Mouse (Mus musculus): ENCODE measurements around the gene Prkag2. TPM values are rescaled to one million over a fixed set of nuclear protein-coding genes. Genes with fewer than 3 reads are reported as not detected.

The Prkag2 gene
- polyA plus RNA-seq, 1 experiment from 2014 or later, result 4.8 TPM

GRCm38 (mm10) chr5:25114110-25114509, 13.7 kb upstream of the Prkag2 start:
- no peaks in the 10 kb centered on the region for H3K36me3 ChIP-seq (ENCODE audit: control insufficient read depth, insufficient read depth)
- H3K9me3 ChIP-seq (replicated peaks; ENCODE audit: control insufficient read depth, low read length), result no peaks in the 10 kb centered on the region
- no peaks in the 10 kb centered on the region for H3K27me3 ChIP-seq (ENCODE audit: control insufficient read depth, insufficient read depth, low read depth, low read length)
- no peak overlapping the region for H3K9ac ChIP-seq (ENCODE audit: low read depth, low read length)
- ATAC-seq (ENCODE audit: low read depth), result no peak
- no peak overlapping the region for H3K27ac ChIP-seq (ENCODE audit: low read length)
- H3K4me1 ChIP-seq (ENCODE audit: control insufficient read depth, low read depth, low read length), result no peaks in the 10 kb centered on the region; the same call in 1 of the 2 replicates
- H3K4me3 ChIP-seq (ENCODE audit: low read depth, low read length), result no peak overlapping the region
- no peak overlapping the region for H3K4me2 ChIP-seq (ENCODE audit: low read depth, low read length)

- no peaks in the 10 kb centered on the region for H3K36me3 ChIP-seq (ENCODE audit: control insufficient read depth, insufficient read depth)
- H3K9ac ChIP-seq (ENCODE audit: low read depth, low read length), result no peak overlapping the region
- no peaks in the 10 kb centered on the region for H3K27me3 ChIP-seq (ENCODE audit: control insufficient read depth, insufficient read depth, low read depth, low read length)
- H3K4me3 ChIP-seq (ENCODE audit: low read depth, low read length), result no peak overlapping the region
- H3K4me1 ChIP-seq (ENCODE audit: control insufficient read depth, low read depth, low read length), result no peaks in the 10 kb centered on the region; the same call in 1 of the 2 replicates
- ATAC-seq (ENCODE audit: low read depth), result peak; percentile 51; the same call in 1 of the 2 replicates
- H3K27ac ChIP-seq (ENCODE audit: low read length), result no peak overlapping the region
- WGBS (ENCODE audit: insufficient replicate concordance), result 48% methylated on average over 3 of the region's 3 CpGs
- no peak overlapping the region for H3K4me2 ChIP-seq (ENCODE audit: low read depth, low read length)
- H3K9me3 ChIP-seq (replicated peaks; ENCODE audit: control insufficient read depth, low read length), result no peaks in the 10 kb centered on the region
Measured at GRCm38 (mm10) chr5:25110314-25110713, 9.9 kb upstream of the Prkag2 start.

- Histone ChIP-seq H3K9me3 (replicated peaks; ENCODE audit: control insufficient read depth, low read length) (no peaks in the 10 kb centered on the region), H3K27ac (ENCODE audit: low read length) (no peak overlapping the region), H3K4me1 (ENCODE audit: control insufficient read depth, low read depth, low read length) (peaks cover 6% of the 10 kb centered on the region), H3K9ac (ENCODE audit: low read depth, low read length) (no peak overlapping the region), H3K27me3 (ENCODE audit: control insufficient read depth, insufficient read depth, low read depth, low read length) (peaks cover 3% of the 10 kb centered on the region; the same call in 1 of the 2 replicates), H3K4me3 (ENCODE audit: low read depth, low read length) (no peak overlapping the region), H3K4me2 (ENCODE audit: low read depth, low read length) (no peak overlapping the region), H3K36me3 (ENCODE audit: control insufficient read depth, insufficient read depth) (no peaks in the 10 kb centered on the region)
- ATAC-seq (ENCODE audit: low read depth), result no peak
Measured at GRCm38 (mm10) chr5:25105748-25106147, 5.3 kb upstream of the Prkag2 start.

GRCm38 (mm10) chr5:25101126-25101523, 683 bp upstream of the Prkag2 start:
- H3K4me3 ChIP-seq (ENCODE audit: low read depth, low read length), result peak overlapping the region; percentile 64
- peak overlapping the region; percentile 78 for H3K27ac ChIP-seq (ENCODE audit: low read length)
- H3K9ac ChIP-seq (ENCODE audit: low read depth, low read length), result peak overlapping the region; percentile 59
- peak; percentile 59 for ATAC-seq (ENCODE audit: low read depth)
- WGBS (ENCODE audit: insufficient replicate concordance), result under 1% methylated on average over 25 of the region's 25 CpGs
- peak overlapping the region; percentile 70 for H3K4me2 ChIP-seq (ENCODE audit: low read depth, low read length)
- peaks cover 22% of the 10 kb centered on the region for H3K27me3 ChIP-seq (ENCODE audit: control insufficient read depth, insufficient read depth, low read depth, low read length)
- no peaks in the 10 kb centered on the region for H3K9me3 ChIP-seq (replicated peaks; ENCODE audit: control insufficient read depth, low read length)
- H3K4me1 ChIP-seq (ENCODE audit: control insufficient read depth, low read depth, low read length), result peaks cover 6% of the 10 kb centered on the region
- no peaks in the 10 kb centered on the region for H3K36me3 ChIP-seq (ENCODE audit: control insufficient read depth, insufficient read depth)

- WGBS (ENCODE audit: insufficient replicate concordance), result under 1% methylated on average over 26 of the region's 26 CpGs
- ATAC-seq (ENCODE audit: low read depth), result no peak
- Histone ChIP-seq H3K27ac (ENCODE audit: low read length) (peak overlapping the region; percentile 78), H3K36me3 (ENCODE audit: control insufficient read depth, insufficient read depth) (no peaks in the 10 kb centered on the region), H3K27me3 (ENCODE audit: control insufficient read depth, insufficient read depth, low read depth, low read length) (peaks cover 22% of the 10 kb centered on the region), H3K9ac (ENCODE audit: low read depth, low read length) (peak overlapping the region; percentile 59), H3K4me3 (ENCODE audit: low read depth, low read length) (peak overlapping the region; percentile 64), H3K9me3 (replicated peaks; ENCODE audit: control insufficient read depth, low read length) (no peaks in the 10 kb centered on the region), H3K4me2 (ENCODE audit: low read depth, low read length) (peak overlapping the region; percentile 70), H3K4me1 (ENCODE audit: control insufficient read depth, low read depth, low read length) (peaks cover 6% of the 10 kb centered on the region)
Measured at GRCm38 (mm10) chr5:25100157-25100515, 306 bp downstream of the Prkag2 start.

- Histone ChIP-seq H3K36me3 (ENCODE audit: control insufficient read depth, insufficient read depth) (no peaks in the 10 kb centered on the region), H3K4me1 (ENCODE audit: control insufficient read depth, low read depth, low read length) (peaks cover 6% of the 10 kb centered on the region), H3K9ac (ENCODE audit: low read depth, low read length) (peak overlapping the region; percentile 59), H3K4me2 (ENCODE audit: low read depth, low read length) (peak overlapping the region; percentile 70), H3K9me3 (replicated peaks; ENCODE audit: control insufficient read depth, low read length) (no peaks in the 10 kb centered on the region), H3K27ac (ENCODE audit: low read length) (peak overlapping the region; percentile 78), H3K27me3 (ENCODE audit: control insufficient read depth, insufficient read depth, low read depth, low read length) (peaks cover 22% of the 10 kb centered on the region), H3K4me3 (ENCODE audit: low read depth, low read length) (peak overlapping the region; percentile 64)
- ATAC-seq (ENCODE audit: low read depth), result peak; percentile 8; the same call in 1 of the 2 replicates
- 1% methylated on average over 45 of the region's 45 CpGs for WGBS (ENCODE audit: insufficient replicate concordance)
Measured at GRCm38 (mm10) chr5:25099367-25100156, 880 bp downstream of the Prkag2 start.

GRCm38 (mm10) chr5:25097891-25098290, 2.6 kb downstream of the Prkag2 start:
- no peak for ATAC-seq (ENCODE audit: low read depth)
- H3K9me3 ChIP-seq (replicated peaks; ENCODE audit: control insufficient read depth, low read length), result no peaks in the 10 kb centered on the region
- no peak overlapping the region for H3K4me3 ChIP-seq (ENCODE audit: low read depth, low read length)
- peaks cover 6% of the 10 kb centered on the region for H3K4me1 ChIP-seq (ENCODE audit: control insufficient read depth, low read depth, low read length)
- H3K27me3 ChIP-seq (ENCODE audit: control insufficient read depth, insufficient read depth, low read depth, low read length), result peaks cover 22% of the 10 kb centered on the region
- H3K9ac ChIP-seq (ENCODE audit: low read depth, low read length), result no peak overlapping the region
- no peak overlapping the region for H3K27ac ChIP-seq (ENCODE audit: low read length)
- 55% methylated on average over 3 of the region's 3 CpGs for WGBS (ENCODE audit: insufficient replicate concordance)
- H3K4me2 ChIP-seq (ENCODE audit: low read depth, low read length), result 0 out of 2 replicates have a peak overlapping the region, but pooled peaks have one; percentile 10
- H3K36me3 ChIP-seq (ENCODE audit: control insufficient read depth, insufficient read depth), result no peaks in the 10 kb centered on the region

GRCm38 (mm10) chr5:25096431-25096830, 4.0 kb downstream of the Prkag2 start:
- no peak overlapping the region for H3K4me2 ChIP-seq (ENCODE audit: low read depth, low read length)
- no peak for ATAC-seq (ENCODE audit: low read depth)

GRCm38 (mm10) chr5:25092630-25093245, 7.7 kb downstream of the Prkag2 start:
- Histone ChIP-seq H3K9me3 (replicated peaks; ENCODE audit: control insufficient read depth, low read length) (no peaks in the 10 kb centered on the region), H3K4me2 (ENCODE audit: low read depth, low read length) (no peak overlapping the region), H3K4me1 (ENCODE audit: control insufficient read depth, low read depth, low read length) (no peaks in the 10 kb centered on the region; the same call in 1 of the 2 replicates), H3K36me3 (ENCODE audit: control insufficient read depth, insufficient read depth) (no peaks in the 10 kb centered on the region), H3K4me3 (ENCODE audit: low read depth, low read length) (no peak overlapping the region), H3K27me3 (ENCODE audit: control insufficient read depth, insufficient read depth, low read depth, low read length) (no peaks in the 10 kb centered on the region), H3K27ac (ENCODE audit: low read length) (no peak overlapping the region), H3K9ac (ENCODE audit: low read depth, low read length) (no peak overlapping the region)
- 46% methylated on average over 8 of the region's 8 CpGs for WGBS (ENCODE audit: insufficient replicate concordance)
- ATAC-seq (ENCODE audit: low read depth), result no peak

More at GRCm38 (mm10) chr5:25096431-25096830, 4.0 kb downstream of the Prkag2 start:
- Histone ChIP-seq H3K4me3 (ENCODE audit: low read depth, low read length) (no peak overlapping the region), H3K27ac (ENCODE audit: low read length) (no peak overlapping the region), H3K36me3 (ENCODE audit: control insufficient read depth, insufficient read depth) (no peaks in the 10 kb centered on the region), H3K9me3 (replicated peaks; ENCODE audit: control insufficient read depth, low read length) (no peaks in the 10 kb centered on the region), H3K27me3 (ENCODE audit: control insufficient read depth, insufficient read depth, low read depth, low read length) (peaks cover 22% of the 10 kb centered on the region), H3K4me1 (ENCODE audit: control insufficient read depth, low read depth, low read length) (peaks cover 2% of the 10 kb centered on the region), H3K9ac (ENCODE audit: low read depth, low read length) (no peak overlapping the region)
- 53% methylated on average over 4 of the region's 4 CpGs for WGBS (ENCODE audit: insufficient replicate concordance)

All from liver, embryonic 16.5 days (tissue).